8 mouse cellular contexts compared by ENCODE assay signal in the genomic region with DNA sequence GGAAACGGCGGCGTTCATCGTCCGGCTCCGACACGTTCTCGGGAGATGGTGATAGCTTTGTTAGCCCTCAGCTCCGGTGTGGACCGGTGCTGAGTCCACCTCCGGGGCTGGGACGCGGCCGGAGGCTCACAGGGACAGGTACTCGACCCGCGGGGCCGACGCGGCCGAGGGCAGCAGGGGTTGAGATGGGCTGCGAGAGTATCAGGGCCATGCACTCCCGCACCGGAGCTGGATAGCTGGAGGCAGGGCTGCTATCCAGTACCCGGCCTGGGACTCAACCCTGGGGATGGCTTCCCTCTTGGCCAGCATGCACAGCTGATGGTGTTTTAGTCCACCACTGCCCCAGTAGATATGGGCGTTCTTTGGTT. TPM values are rescaled to one million over a fixed set of nuclear protein-coding genes. Genes with fewer than 3 reads are reported as not detected.
DNase-seq lines count a peak whose midpoint lies in the region; ATAC-seq and TF ChIP-seq lines count a peak whose summit lies in the region.

No protein-coding gene starts in this region.

- no peaks in the 10 kb centered on the region for H3K9me3 ChIP-seq in forebrain, embryonic 12.5 days
- no peaks in the 10 kb centered on the region for H3K9me3 ChIP-seq in liver, embryonic 15.5 days (replicated peaks)

- under 1% methylated on average over 26 of the region's 26 CpGs for WGBS in forebrain, embryonic 12.5 days
- under 1% methylated on average over 26 of the region's 26 CpGs for WGBS in liver, embryonic 15.5 days (ENCODE audit: insufficient replicate concordance)

- peak overlapping the region; percentile 97 for H3ac ChIP-seq in C2C12 (ENCODE audit: control insufficient read depth, insufficient read length, low read depth)

- peak; percentile 79 for ATAC-seq in forebrain, embryonic 12.5 days (ENCODE audit: low FRiP score)
- ATAC-seq in liver, embryonic 15.5 days (ENCODE audit: insufficient read depth), result peak; percentile 76

- H3K9ac ChIP-seq in forebrain, embryonic 12.5 days, result peak overlapping the region; percentile 80
- H3K9ac ChIP-seq in liver, embryonic 15.5 days, result peak overlapping the region; percentile 82

- no peaks in the 10 kb centered on the region for H3K27me3 ChIP-seq in C2C12 (ENCODE audit: control insufficient read depth, insufficient read depth, insufficient read length)
- H3K27me3 ChIP-seq in forebrain, embryonic 12.5 days, result no peaks in the 10 kb centered on the region
- no peaks in the 10 kb centered on the region for H3K27me3 ChIP-seq in liver, embryonic 15.5 days

- intact Hi-C loops in gastrocnemius, adult 2 months (cut with DNase I), result loop anchor here (2.0 to 10.0 kb wide), 3 partner anchors 137 to 937 kb away; a partner anchor contains a TSS
- intact Hi-C loops in gastrocnemius, postnatal 36 days (cut with DNase I), result loop anchor here (2.0 to 10.0 kb wide), 2 partner anchors 137 to 537 kb away; a partner anchor contains a TSS

- peak overlapping the region; percentile 76 for H3K4me3 ChIP-seq in gastrocnemius, adult 2 months
- H3K4me3 ChIP-seq in C2C12 (ENCODE audit: insufficient read depth, poor library complexity, severe bottlenecking), result peak overlapping the region; percentile 76
- H3K4me3 ChIP-seq in forebrain, embryonic 12.5 days (replicated peaks), result peak overlapping the region; percentile 76
- H3K4me3 ChIP-seq in liver, embryonic 15.5 days (replicated peaks), result peak overlapping the region; percentile 89

- peak; percentile 51 for DNase-seq in gastrocnemius, adult 2 months
- DNase-seq in gastrocnemius, postnatal 36 days, result no peak
- no peak for DNase-seq in frontal cortex, adult 2 months (ENCODE audit: extremely low spot score in 1 of 2, low spot score in 1 of 2)
- DNase-seq in layer of hippocampus, adult 9-10 months (ENCODE audit: low spot score), result no peak
- DNase-seq in gastrocnemius, adult 18-20 months (ENCODE audit: low spot score), result no peak

- H3K79me2 ChIP-seq in C2C12 (ENCODE audit: control insufficient read depth, insufficient read depth), result peaks cover 25% of the 10 kb centered on the region

- peak overlapping the region; percentile 88 for H3K4me2 ChIP-seq in forebrain, embryonic 12.5 days
- H3K4me2 ChIP-seq in liver, embryonic 15.5 days, result peak overlapping the region; percentile 76

- no peak overlapping the region for H3K27ac ChIP-seq in gastrocnemius, adult 2 months
- H3K27ac ChIP-seq in forebrain, embryonic 12.5 days, result no peak overlapping the region
- H3K27ac ChIP-seq in liver, embryonic 15.5 days (replicated peaks), result peak overlapping the region; percentile 66

- peaks cover 7% of the 10 kb centered on the region for H3K36me3 ChIP-seq in C2C12 (ENCODE audit: control insufficient read depth, insufficient read depth)
- no peaks in the 10 kb centered on the region for H3K36me3 ChIP-seq in forebrain, embryonic 12.5 days (replicated peaks)
- H3K36me3 ChIP-seq in liver, embryonic 15.5 days (replicated peaks), result peaks cover 24% of the 10 kb centered on the region

- peaks cover 13% of the 10 kb centered on the region for H3K4me1 ChIP-seq in forebrain, embryonic 12.5 days
- H3K4me1 ChIP-seq in liver, embryonic 15.5 days (replicated peaks), result peaks cover 27% of the 10 kb centered on the region

- H3K79me3 ChIP-seq in C2C12 (ENCODE audit: low read depth), result peaks cover 9% of the 10 kb centered on the region

- no peak for TF ChIP-seq CTCF in gastrocnemius, adult 2 months (IDR thresholded peaks at IDR 0.05)
- no peak for TF ChIP-seq CTCF in C2C12 (IDR thresholded peaks at IDR 0.05; ENCODE audit: control insufficient read depth, insufficient read depth, insufficient read length)

TF ChIP-seq in C2C12, 6 proteins besides CTCF, POLR2A, EP300 and RAD21:
- no peak for TF ChIP-seq USF1 (IDR thresholded peaks at IDR 0.05; ENCODE audit: low read depth)
- no peak for TF ChIP-seq FOSL1 (IDR thresholded peaks at IDR 0.05; ENCODE audit: insufficient read depth, low read length, poor library complexity, severe bottlenecking)

RNA-seq across cellular contexts. Expression of a gene that starts 0.3 kb away (rescaled TPM):
- under 1 TPM; 0.23 to 0.56 TPM for total RNA-seq in gastrocnemius, adult 2 months (2021)
- under 1 TPM; 0.20 to 0.37 TPM for total RNA-seq in gastrocnemius, postnatal 36 days (2021)
- 2.5 TPM for polyA plus RNA-seq in C2C12 (2012; fragmentation: generic; extraction: Trizol)
- 12.9 and 15.5 TPM in 2 replicates for polyA plus RNA-seq in forebrain, embryonic 12.5 days (2016; fragmentation: Nextera tagmentation; extraction: Ambion mirVana)
- polyA plus RNA-seq in liver, embryonic 15.5 days (2015; fragmentation: Nextera tagmentation; extraction: Ambion mirVana), result 7.5 and 8.1 TPM in 2 replicates
- polyA plus RNA-seq in frontal cortex, adult 2 months (2012; rRNA removed), result 1.8 and 1.9 TPM in 2 replicates
- total RNA-seq in gastrocnemius, adult 18-20 months (2021), result under 1 TPM; 0.59 to 0.75 TPM

RNA-seq across cellular contexts. Expression of a gene that starts 21.6 kb away (rescaled TPM):
- total RNA-seq in gastrocnemius, adult 2 months (2021), result 100 to 1,000 TPM; 258 to 380 TPM
- total RNA-seq in gastrocnemius, postnatal 36 days (2021), result 100 to 1,000 TPM; 251 to 300 TPM
- 0.02 TPM for polyA plus RNA-seq in C2C12 (2012; fragmentation: generic; extraction: Trizol)
- 0.22 TPM in 1 of 2 replicates, not detected in the other for polyA plus RNA-seq in forebrain, embryonic 12.5 days (2016; fragmentation: Nextera tagmentation; extraction: Ambion mirVana)
- 0.03 TPM in 1 of 2 replicates, not detected in the other for polyA plus RNA-seq in liver, embryonic 15.5 days (2015; fragmentation: Nextera tagmentation; extraction: Ambion mirVana)
- polyA plus RNA-seq in frontal cortex, adult 2 months (2012; rRNA removed), result 0.06 TPM in 2 replicates
- total RNA-seq in gastrocnemius, adult 18-20 months (2021), result 100 to 1,000 TPM; 275 to 366 TPM
